Mouse (Mus musculus): Measurements from ENCODE around the gene Mtmr3. TPM values are rescaled to one million over a fixed set of nuclear protein-coding genes. Genes with fewer than 3 reads are reported as not detected.

Mtmr3 gene
- polyA plus RNA-seq, 2 experiments from 2014 or later: 34.7 to 42.2 TPM

- ATAC-seq: no peak
Observed at GRCm38 (mm10) chr11:4461154-4461553, 133.5 kb downstream of the Mtmr3 start.

DNA sequence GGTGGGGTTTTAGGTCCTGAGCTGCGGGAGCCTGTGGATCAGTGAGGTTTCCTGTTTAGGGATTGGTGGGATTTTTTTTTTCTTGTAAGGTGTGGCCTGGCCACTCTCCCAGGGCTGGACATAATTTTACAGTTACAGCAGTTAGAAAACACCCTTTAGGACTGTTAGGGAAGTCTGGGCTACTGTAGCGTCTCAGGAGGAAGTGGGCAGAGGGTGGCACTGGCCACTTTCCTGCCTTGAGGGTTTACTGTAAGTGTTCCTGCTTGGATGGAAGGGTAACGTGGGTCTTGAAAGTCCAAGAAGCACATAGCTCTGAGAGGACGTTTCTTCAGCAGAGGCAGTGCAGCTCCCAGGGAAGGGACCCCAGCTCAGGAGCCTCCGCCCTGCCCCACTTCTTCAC, 134.0 kb downstream of the Mtmr3 start:
- no peak for ATAC-seq

DNA sequence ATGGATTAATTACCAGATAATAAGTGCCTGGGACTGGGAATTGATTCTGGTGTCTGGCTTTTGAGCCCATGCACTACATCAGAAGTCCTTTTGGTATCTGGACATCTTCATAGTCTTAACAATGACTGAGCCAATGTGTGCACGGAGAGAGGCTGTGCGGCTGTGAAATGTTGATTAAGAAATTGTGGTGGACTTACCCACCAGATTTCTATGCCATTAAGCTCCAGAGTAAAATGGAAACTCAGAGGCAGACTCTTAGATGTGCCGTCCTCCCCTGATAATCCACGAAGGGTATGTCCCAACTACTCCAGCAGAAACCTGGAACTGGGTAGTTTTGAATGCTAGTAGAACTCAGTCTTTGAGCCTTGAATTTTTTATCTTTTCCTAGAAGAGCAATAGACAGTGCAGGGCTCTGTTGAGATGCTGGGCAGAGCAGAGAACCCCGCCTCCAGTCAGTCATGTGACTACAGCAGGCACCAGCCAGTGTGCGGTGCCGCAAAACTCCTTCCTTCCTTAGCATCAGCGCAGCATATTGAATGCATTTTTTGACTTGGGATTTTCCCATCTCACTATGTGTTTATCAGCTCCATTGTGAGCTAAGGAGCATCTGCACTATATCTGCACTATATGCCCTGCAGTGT, 139.6 kb downstream of the Mtmr3 start:
- ATAC-seq: no peak

DNA sequence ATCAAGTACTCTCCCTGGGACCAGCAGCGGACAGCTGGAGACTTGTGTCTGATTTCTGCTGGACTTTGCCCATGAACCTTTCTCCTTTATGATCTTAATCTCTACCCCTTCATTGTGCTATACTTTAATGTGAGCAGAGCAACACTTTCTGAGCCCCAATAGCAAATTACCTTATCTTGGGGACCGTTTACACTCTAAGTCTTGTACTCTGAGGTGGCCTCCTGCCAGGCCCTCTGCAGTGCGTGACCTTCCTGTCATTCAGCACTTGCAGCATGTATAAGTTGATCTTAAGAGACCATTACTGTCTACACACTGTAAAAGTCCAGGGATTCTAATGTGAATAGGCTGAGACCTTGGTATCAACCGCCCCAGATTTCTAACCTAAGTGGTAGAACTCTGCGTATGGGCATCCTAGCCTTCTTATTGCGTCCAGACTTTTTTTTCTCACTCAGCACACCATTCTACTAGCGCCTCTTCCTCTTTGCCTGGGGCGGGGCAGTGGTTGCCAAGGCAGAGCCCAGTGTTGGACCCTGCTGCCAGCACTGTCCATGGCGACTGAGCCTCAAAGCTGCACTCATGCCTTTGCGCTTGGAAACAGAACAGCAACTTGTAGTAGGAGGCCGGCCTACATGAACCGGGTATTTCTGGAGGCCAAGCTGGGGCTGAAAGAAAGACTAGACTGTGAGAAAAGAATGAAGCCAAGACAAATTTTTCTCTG, 142.0 kb downstream of the Mtmr3 start:
- no peak for ATAC-seq

DNA sequence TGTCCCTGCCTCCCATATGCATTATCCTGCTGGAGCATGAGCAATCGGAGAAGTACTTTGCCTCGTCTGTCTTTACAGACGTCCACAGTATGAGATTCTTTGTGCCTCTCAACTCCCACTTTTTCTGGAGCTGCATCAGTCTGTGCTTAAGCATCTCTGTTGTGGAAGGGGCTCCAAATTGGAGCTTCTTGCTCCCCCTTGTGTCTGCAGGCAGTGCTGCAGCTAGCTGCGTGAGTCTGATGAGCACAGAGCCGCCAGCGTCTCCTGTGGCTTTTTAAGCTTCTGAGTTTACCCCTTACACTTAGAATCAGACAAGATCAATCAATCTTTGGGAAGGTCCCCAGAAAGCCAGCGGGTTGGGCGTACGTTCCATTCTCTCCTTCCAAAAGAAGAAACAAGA, 143.5 kb downstream of the Mtmr3 start:
- no peak for ATAC-seq

DNA sequence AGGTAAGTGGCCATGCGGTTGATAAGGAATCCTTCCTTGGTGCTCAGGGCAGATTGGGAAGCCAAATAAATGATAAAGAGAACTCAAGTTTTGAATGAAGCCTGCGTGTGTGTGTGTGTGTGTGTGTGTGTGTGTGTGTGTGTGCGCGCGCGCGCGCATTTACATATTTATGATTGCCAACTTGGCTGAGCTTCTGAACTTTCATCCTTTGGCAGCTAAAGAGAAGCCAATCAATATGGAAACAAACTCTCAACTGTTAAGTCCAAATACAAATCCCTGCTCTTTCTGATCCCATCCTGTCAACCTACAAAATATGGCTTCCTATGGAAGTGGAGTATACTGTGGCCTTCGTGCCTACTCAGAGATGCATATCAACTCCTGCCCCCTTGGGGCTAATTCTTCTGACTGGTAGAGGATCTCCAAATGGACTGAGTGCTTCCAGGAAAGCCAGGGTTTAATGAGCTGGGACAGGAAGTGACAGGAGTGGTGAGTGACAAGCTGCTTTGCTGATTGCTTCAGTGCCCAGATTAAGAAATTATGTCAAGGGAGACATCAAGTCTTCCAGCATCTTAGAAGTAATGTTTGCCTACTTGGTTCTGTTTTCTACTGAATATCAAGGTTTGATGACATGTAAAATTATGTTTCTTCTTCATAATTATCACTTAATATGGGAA, 148.3 kb downstream of the Mtmr3 start:
- ATAC-seq: no peak

- no peak for ATAC-seq
Observed at GRCm38 (mm10) chr11:4442280-4442679, 152.4 kb downstream of the Mtmr3 start.

GRCm38 (mm10) chr11:4440978-4441377, 153.7 kb downstream of the Mtmr3 start, which contains the start of gene Hormad2:
Hormad2 (minus strand) TSS chr11:4441105.
- no peak for ATAC-seq

DNA sequence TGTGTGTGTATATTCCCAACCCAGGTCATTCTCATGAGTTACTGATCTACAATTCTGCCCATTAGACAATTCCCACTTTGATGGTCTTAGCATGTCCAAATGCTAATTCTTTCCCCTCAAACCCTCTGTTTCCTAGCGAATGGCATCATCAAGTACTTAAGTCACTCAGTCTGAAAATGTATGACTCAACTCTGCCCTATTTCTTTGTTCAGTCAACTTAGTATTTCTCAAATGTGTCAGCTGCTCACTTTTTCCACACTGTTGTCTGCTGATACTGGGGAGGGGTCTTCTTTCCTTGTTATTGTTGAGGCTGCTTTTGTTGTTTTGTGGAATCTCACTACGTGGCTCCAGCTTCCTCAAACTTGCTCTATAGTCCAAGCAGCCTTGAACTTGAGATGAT, 156.5 kb downstream of the Mtmr3 start:
- peak; percentile 34 for ATAC-seq

- ATAC-seq: no peak
Observed at GRCm38 (mm10) chr11:4437318-4437717, 157.3 kb downstream of the Mtmr3 start.

DNA sequence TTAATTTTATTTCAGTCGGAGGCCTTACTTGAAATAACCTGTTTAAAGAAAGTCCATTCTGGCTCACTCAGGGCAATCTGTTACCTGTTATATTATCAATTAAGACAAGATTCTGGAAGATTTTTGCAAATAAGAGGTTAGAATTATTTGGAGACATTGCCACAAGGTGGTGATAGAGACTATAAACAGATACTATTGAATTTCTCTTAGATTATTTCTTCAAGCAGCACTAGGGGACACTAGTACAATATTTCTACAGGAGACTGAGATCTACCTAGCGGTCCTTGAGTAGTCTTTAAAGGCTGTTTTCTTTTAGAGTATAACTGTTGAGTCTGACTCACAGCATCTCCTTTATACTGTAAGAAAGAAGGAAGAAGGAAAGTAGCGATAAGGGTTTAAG, 158.0 kb downstream of the Mtmr3 start:
- peak; percentile 56 for ATAC-seq

DNA sequence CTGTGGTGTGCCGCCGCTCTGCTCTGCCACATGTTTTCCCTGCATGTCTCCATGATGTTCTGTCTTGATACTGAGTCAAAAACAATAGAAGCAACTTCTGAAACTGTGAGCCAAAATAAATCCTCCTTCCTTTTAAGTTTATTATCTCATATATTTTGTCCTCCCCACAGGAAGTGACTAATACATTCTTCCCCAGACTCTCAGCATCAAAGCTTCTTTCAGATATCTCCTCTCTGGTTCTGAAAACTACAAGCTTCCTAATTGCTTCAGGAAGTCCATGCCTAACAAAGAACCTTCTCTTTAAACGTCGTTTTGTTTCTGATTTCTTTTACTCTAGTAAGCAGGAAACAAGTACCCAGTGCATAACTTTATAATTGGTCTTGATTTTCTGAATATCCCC, 160.2 kb downstream of the Mtmr3 start:
- ATAC-seq: no peak

Other genes with a start within 250 kb of the Mtmr3 start
- gene Hormad2, start 153.8 kb downstream of the Mtmr3 start, polyA plus RNA-seq (2017; shearing (Covaris generic)): under 1 TPM; 0.42 to 0.98 TPM
- not detected for gene Gm11032, start 25.2 kb upstream of the Mtmr3 start, polyA plus RNA-seq (2017; shearing (Covaris generic))
- gene Ascc2, start 42.9 kb upstream of the Mtmr3 start, polyA plus RNA-seq (2017; shearing (Covaris generic)): 10 to 100 TPM; 30.6 to 51.0 TPM
- gene Uqcr10, start 109.5 kb upstream of the Mtmr3 start, polyA plus RNA-seq (2017; shearing (Covaris generic)): 100 to 1,000 TPM; 400 to 440 TPM
- gene Zmat5, start 109.8 kb upstream of the Mtmr3 start, polyA plus RNA-seq (2017; shearing (Covaris generic)): 100 to 1,000 TPM; 133 to 152 TPM
- gene Cabp7, start 151.9 kb upstream of the Mtmr3 start, polyA plus RNA-seq (2017; shearing (Covaris generic)): under 1 TPM in 1 of 2 experiments, not detected in 1; 0.24 TPM